Mouse (Mus musculus) liver, embryonic 16.5 days (tissue): Measurements from ENCODE around the gene Rpgr. TPM values are rescaled to one million over a fixed set of nuclear protein-coding genes. Genes with fewer than 3 reads are reported as not detected.

Source experiments
- ATAC-seq: fragments of 200-750 bp; cut with Nextera tagmentation; 2 replicates; pipeline ENCODE4 v1.8.0; 2017; ENCODE audit warnings: low read depth, mild to moderate bottlenecking, moderate number of reproducible peaks, moderate library complexity
- H3K27ac ChIP-seq: fragments of 300-500 bp; sonication (generic); 2 replicates; pipeline ENCODE4 v1.5.1; 2014; ENCODE audit warnings: mild to moderate bottlenecking, low read length
- H3K27me3 ChIP-seq: fragments of 300-500 bp; sonication (generic); 2 replicates; pipeline ENCODE4 v1.6.1; 2014; ENCODE audit warnings: low read depth, low read length, mixed read lengths; ENCODE audit not compliant: control insufficient read depth, insufficient read depth
- H3K36me3 ChIP-seq: fragments of 300-500 bp; sonication (generic); 2 replicates; pipeline ENCODE4 v1.6.1; 2014; ENCODE audit warnings: mild to moderate bottlenecking; ENCODE audit not compliant: control insufficient read depth, insufficient read depth
- H3K4me1 ChIP-seq: fragments of 300-500 bp; sonication (generic); 2 replicates; pipeline ENCODE4 v1.6.1; 2014; ENCODE audit warnings: low read depth, low read length, mixed read lengths; ENCODE audit not compliant: control insufficient read depth
- H3K4me2 ChIP-seq: fragments of 300-500 bp; sonication (generic); 2 replicates; pipeline ENCODE4 v1.6.1; 2014; ENCODE audit warnings: low read depth, low read length, mixed read lengths
- H3K4me3 ChIP-seq: fragments of 300-500 bp; sonication (generic); 2 replicates; pipeline ENCODE4 v1.5.1; 2014; ENCODE audit warnings: low read depth, mild to moderate bottlenecking, low read length
- H3K9ac ChIP-seq: fragments of 300-500 bp; sonication (generic); 2 replicates; pipeline ENCODE4 v1.6.1; 2014; ENCODE audit warnings: low read depth, low read length
- H3K9me3 ChIP-seq: fragments of 300-500 bp; sonication (generic); replicated peaks from 2 replicates; pipeline ENCODE4 v1.6.1; 2016; ENCODE audit warnings: low read length; ENCODE audit not compliant: control insufficient read depth
- WGBS: fragments of 180-500 bp; shearing (Covaris S2); extraction: QIAGEN DNeasy Blood & Tissue Kit; methylation state at CpG from one replicate; pipeline ENCODE4 v1.1.7; 2014; ENCODE audit not compliant: insufficient replicate concordance; 5-methylcytosine and 5-hydroxymethylcytosine counted together
- polyA plus RNA-seq: library from polyadenylated mRNA; unstranded; fragments of >200 nt; fragmentation: Nextera tagmentation; extraction: Ambion mirVana; gene quantifications from 2 replicates; pipeline ENCODE4 v1.2.1, GENCODE M21; 2015

The Rpgr gene
- polyA plus RNA-seq, 1 experiment from 2014 or later, result 2.0 TPM

GRCm38 (mm10) chrX:10063361-10063760, 153.4 kb downstream of the Rpgr start:
- no peak overlapping the region for H3K4me3 ChIP-seq
- no peak for ATAC-seq
- H3K27me3 ChIP-seq, result no peaks in the 10 kb centered on the region
- no peaks in the 10 kb centered on the region for H3K4me1 ChIP-seq
- no peaks in the 10 kb centered on the region for H3K9me3 ChIP-seq
- WGBS, result 41% methylated on average over 2 of the region's 2 CpGs
- no peaks in the 10 kb centered on the region for H3K36me3 ChIP-seq
- H3K4me2 ChIP-seq, result no peak overlapping the region
- no peak overlapping the region for H3K9ac ChIP-seq
- no peak overlapping the region for H3K27ac ChIP-seq

DNA sequence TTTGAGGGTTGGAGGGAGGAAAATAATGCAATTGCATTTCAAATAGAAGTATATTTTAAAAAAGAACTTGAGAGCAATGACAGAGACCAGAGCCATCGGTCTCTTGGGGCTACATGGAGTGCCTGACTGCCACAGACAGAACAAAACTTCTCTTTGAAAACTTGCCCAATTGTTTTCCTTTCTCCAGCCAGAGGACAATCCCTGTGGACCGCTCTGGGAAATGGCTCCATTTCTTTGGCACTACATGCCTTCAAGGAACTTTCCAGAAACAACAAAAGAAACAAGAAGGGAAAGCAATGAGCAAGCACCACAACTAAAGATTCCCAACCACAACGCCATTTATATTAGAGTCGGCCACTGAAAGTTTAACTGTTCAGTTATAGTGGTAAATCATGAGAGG, 154.5 kb downstream of the Rpgr start:
- Histone ChIP-seq H3K36me3 (no peaks in the 10 kb centered on the region), H3K27ac (no peak overlapping the region), H3K4me2 (no peak overlapping the region), H3K9ac (no peak overlapping the region), H3K9me3 (no peaks in the 10 kb centered on the region), H3K27me3 (no peaks in the 10 kb centered on the region), H3K4me3 (no peak overlapping the region), H3K4me1 (no peaks in the 10 kb centered on the region)
- ATAC-seq, result no peak
- WGBS, result 69% methylated on average over 4 of the region's 4 CpGs

DNA sequence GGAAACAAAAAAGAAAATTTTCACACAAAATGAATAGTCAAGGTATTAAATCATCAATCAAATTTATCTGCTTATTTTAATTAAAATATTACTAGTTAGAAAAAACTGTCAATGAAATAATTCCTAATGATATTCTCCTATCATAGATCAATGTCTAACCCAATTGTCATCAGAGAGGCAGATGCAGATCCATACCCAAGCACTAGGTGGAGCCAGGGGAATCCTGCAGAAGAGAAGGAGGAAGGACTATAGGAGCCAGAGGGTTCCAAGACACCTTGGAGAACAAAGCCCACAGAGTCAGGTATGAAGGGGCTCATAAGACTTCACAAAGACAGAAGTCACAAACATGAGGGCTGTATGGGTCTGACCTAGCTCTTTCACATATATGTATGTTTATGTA, 182.1 kb downstream of the Rpgr start:
- H3K4me2 ChIP-seq, result no peak overlapping the region
- no peak overlapping the region for H3K9ac ChIP-seq
- ATAC-seq, result no peak
- no peaks in the 10 kb centered on the region for H3K36me3 ChIP-seq
- no peak overlapping the region for H3K4me3 ChIP-seq
- H3K4me1 ChIP-seq, result no peaks in the 10 kb centered on the region
- no peaks in the 10 kb centered on the region for H3K9me3 ChIP-seq
- H3K27ac ChIP-seq, result no peak overlapping the region
- no peaks in the 10 kb centered on the region for H3K27me3 ChIP-seq

Other genes with a start within 250 kb of the Rpgr start
- 0.90 and 1.4 TPM in 2 replicates for gene Srpx, start 99.2 kb downstream of the Rpgr start, polyA plus RNA-seq
- gene Otc, start 35.4 kb upstream of the Rpgr start, polyA plus RNA-seq, result 60.1 and 63.5 TPM in 2 replicates